Mouse (Mus musculus) cerebellum, adult 8-10 months (tissue): ENCODE data around the gene Bsg.
"Not testable (repeated sequence)": the region's sequence is repeated elsewhere in the genome, so short reads cannot be mapped to it uniquely, and the experiment has no call there.

Experiments
- DNase-seq: peaks from one replicate; pipeline ENCODE4 v3.0.0; 2022

The Bsg gene

GRCm38 (mm10) chr10:79682916-79683582 lies 21.2 kb upstream of the Bsg start:
- no peak for DNase-seq

- no peak for DNase-seq
These were observed 20.3 kb upstream of the Bsg start for GRCm38 (mm10) chr10:79683726-79684640.

GRCm38 (mm10) chr10:79684770-79685600 lies 19.3 kb upstream of the Bsg start:
- no peak for DNase-seq

GRCm38 (mm10) chr10:79686219-79686618 lies 18.1 kb upstream of the Bsg start:
- DNase-seq: no peak

- no peak for DNase-seq
These were observed 17.6 kb upstream of the Bsg start for GRCm38 (mm10) chr10:79686691-79687090.

GRCm38 (mm10) chr10:79687513-79687912 lies 16.8 kb upstream of the Bsg start:
- no peak for DNase-seq

- DNase-seq: no peak
These were observed 15.6 kb upstream of the Bsg start, which contains the start of gene Gzmm for GRCm38 (mm10) chr10:79688720-79689119. TSS of gene Gzmm (plus strand) at chr10:79689020.

- DNase-seq: no peak
These were observed 15.1 kb upstream of the Bsg start for GRCm38 (mm10) chr10:79689178-79689577.

GRCm38 (mm10) chr10:79691986-79692548 lies 12.2 kb upstream of the Bsg start:
- no peak for DNase-seq

- DNase-seq: no peak
These were observed 10.5 kb upstream of the Bsg start for GRCm38 (mm10) chr10:79693580-79694378.

- DNase-seq: no peak
These were observed 10.0 kb upstream of the Bsg start for GRCm38 (mm10) chr10:79694379-79694655.

- peak; percentile 78 for DNase-seq
These were observed 8.8 kb upstream of the Bsg start for GRCm38 (mm10) chr10:79695231-79696128.

GRCm38 (mm10) chr10:79696129-79696651 lies 8.1 kb upstream of the Bsg start:
- no peak for DNase-seq

- peak; percentile 83 for DNase-seq
These were observed 6.4 kb upstream of the Bsg start for GRCm38 (mm10) chr10:79697916-79698315.

- no peak for DNase-seq
These were observed 5.8 kb upstream of the Bsg start for GRCm38 (mm10) chr10:79698459-79698858.

GRCm38 (mm10) chr10:79700676-79701075 lies 3.6 kb upstream of the Bsg start:
- no peak for DNase-seq

- no peak for DNase-seq
These were observed 2.7 kb upstream of the Bsg start for GRCm38 (mm10) chr10:79701443-79702129.

- not testable (repeated sequence) for DNase-seq
These were observed 1.3 kb upstream of the Bsg start for GRCm38 (mm10) chr10:79702970-79703369.

GRCm38 (mm10) chr10:79703541-79703940 lies 750 bp upstream of the Bsg start:
- no peak for DNase-seq

GRCm38 (mm10) chr10:79704970-79705360 lies 674 bp downstream of the Bsg start:
- no peak for DNase-seq
